Mouse (Mus musculus): ENCODE measurements around the gene Top1. TPM values are rescaled to one million over a fixed set of nuclear protein-coding genes. Genes with fewer than 3 reads are reported as not detected.
"Not testable (repeated sequence)": the region's sequence is repeated elsewhere in the genome, so short reads cannot be mapped to it uniquely, and the experiment has no call there.

The Top1 gene
- polyA plus RNA-seq, 1 experiment: 78.4 TPM

- Histone ChIP-seq H3K4me1 (ENCODE audit: control insufficient read depth, insufficient read depth, low read length) (no peaks in the 10 kb centered on the region; the same call in 1 of the 2 replicates), H3K4me3 (ENCODE audit: insufficient read depth, low read length) (no peak overlapping the region), H3K27ac (ENCODE audit: insufficient read depth, low read length) (no peak overlapping the region)
- TF ChIP-seq POLR2A (IDR thresholded peaks at IDR 0.05; ENCODE audit: low read depth, low read length) (no peak), CTCF (IDR thresholded peaks at IDR 0.05; ENCODE audit: borderline replicate concordance, insufficient read depth, low read length) (no peak)
Measured at GRCm38 (mm10) chr2:160653218-160653617, 7.5 kb downstream of the Top1 start.

- no peak overlapping the region for H3K27ac ChIP-seq (ENCODE audit: insufficient read depth, low read length)
- H3K4me1 ChIP-seq (ENCODE audit: control insufficient read depth, insufficient read depth, low read length): no peaks in the 10 kb centered on the region; the same call in 1 of the 2 replicates
- no peak overlapping the region for H3K4me3 ChIP-seq (ENCODE audit: insufficient read depth, low read length)
- TF ChIP-seq CTCF (IDR thresholded peaks at IDR 0.05; ENCODE audit: borderline replicate concordance, insufficient read depth, low read length): no peak
- TF ChIP-seq POLR2A (IDR thresholded peaks at IDR 0.05; ENCODE audit: low read depth, low read length): no peak
Measured at GRCm38 (mm10) chr2:160655561-160655960, 9.9 kb downstream of the Top1 start.

GRCm38 (mm10) chr2:160656234-160656633 lies 10.5 kb downstream of the Top1 start:
- no peak overlapping the region for H3K4me3 ChIP-seq (ENCODE audit: insufficient read depth, low read length)
- TF ChIP-seq POLR2A (IDR thresholded peaks at IDR 0.05; ENCODE audit: low read depth, low read length) (no peak), CTCF (IDR thresholded peaks at IDR 0.05; ENCODE audit: borderline replicate concordance, insufficient read depth, low read length) (no peak)
- no peaks in the 10 kb centered on the region; the same call in 1 of the 2 replicates for H3K4me1 ChIP-seq (ENCODE audit: control insufficient read depth, insufficient read depth, low read length)
- no peak overlapping the region for H3K27ac ChIP-seq (ENCODE audit: insufficient read depth, low read length)

- H3K4me3 ChIP-seq (ENCODE audit: insufficient read depth, low read length): no peak overlapping the region
- no peak overlapping the region for H3K27ac ChIP-seq (ENCODE audit: insufficient read depth, low read length)
- H3K4me1 ChIP-seq (ENCODE audit: control insufficient read depth, insufficient read depth, low read length): no peaks in the 10 kb centered on the region; the same call in 1 of the 2 replicates
- TF ChIP-seq POLR2A (IDR thresholded peaks at IDR 0.05; ENCODE audit: low read depth, low read length) (no peak), CTCF (IDR thresholded peaks at IDR 0.05; ENCODE audit: borderline replicate concordance, insufficient read depth, low read length) (no peak)
Measured at GRCm38 (mm10) chr2:160657801-160658442, 12.2 kb downstream of the Top1 start.

GRCm38 (mm10) chr2:160658811-160659210 lies 13.1 kb downstream of the Top1 start:
- Histone ChIP-seq H3K4me1 (ENCODE audit: control insufficient read depth, insufficient read depth, low read length) (no peaks in the 10 kb centered on the region; the same call in 1 of the 2 replicates), H3K27ac (ENCODE audit: insufficient read depth, low read length) (no peak overlapping the region), H3K4me3 (ENCODE audit: insufficient read depth, low read length) (no peak overlapping the region)
- no peak for TF ChIP-seq CTCF (IDR thresholded peaks at IDR 0.05; ENCODE audit: borderline replicate concordance, insufficient read depth, low read length)
- no peak for TF ChIP-seq POLR2A (IDR thresholded peaks at IDR 0.05; ENCODE audit: low read depth, low read length)

GRCm38 (mm10) chr2:160664421-160664820 lies 18.7 kb downstream of the Top1 start:
- no peak overlapping the region for H3K27ac ChIP-seq (ENCODE audit: insufficient read depth, low read length)
- TF ChIP-seq POLR2A (IDR thresholded peaks at IDR 0.05; ENCODE audit: low read depth, low read length) (no peak), CTCF (IDR thresholded peaks at IDR 0.05; ENCODE audit: borderline replicate concordance, insufficient read depth, low read length) (no peak)
- no peak overlapping the region for H3K4me3 ChIP-seq (ENCODE audit: insufficient read depth, low read length)
- no peaks in the 10 kb centered on the region for H3K4me1 ChIP-seq (ENCODE audit: control insufficient read depth, insufficient read depth, low read length)

- not testable (repeated sequence) for H3K4me3 ChIP-seq (ENCODE audit: insufficient read depth, low read length); H3K27ac ChIP-seq (ENCODE audit: insufficient read depth, low read length); H3K4me1 ChIP-seq (ENCODE audit: control insufficient read depth, insufficient read depth, low read length)
Measured at GRCm38 (mm10) chr2:160664986-160665385, 19.3 kb downstream of the Top1 start.

GRCm38 (mm10) chr2:160667259-160667658 lies 21.6 kb downstream of the Top1 start:
- TF ChIP-seq CTCF (IDR thresholded peaks at IDR 0.05; ENCODE audit: borderline replicate concordance, insufficient read depth, low read length) (no peak), POLR2A (IDR thresholded peaks at IDR 0.05; ENCODE audit: low read depth, low read length) (no peak)

GRCm38 (mm10) chr2:160700271-160700670 lies 54.6 kb downstream of the Top1 start:
- H3K4me1 ChIP-seq (ENCODE audit: control insufficient read depth, insufficient read depth, low read length): no peaks in the 10 kb centered on the region
- TF ChIP-seq POLR2A (IDR thresholded peaks at IDR 0.05; ENCODE audit: low read depth, low read length): no peak
- no peak for TF ChIP-seq CTCF (IDR thresholded peaks at IDR 0.05; ENCODE audit: borderline replicate concordance, insufficient read depth, low read length)
- no peak overlapping the region for H3K4me3 ChIP-seq (ENCODE audit: insufficient read depth, low read length)
- no peak overlapping the region; the same call in none of the 2 replicates for H3K27ac ChIP-seq (ENCODE audit: insufficient read depth, low read length)

More at GRCm38 (mm10) chr2:160667259-160667658, 21.6 kb downstream of the Top1 start:
- H3K4me1 ChIP-seq (ENCODE audit: control insufficient read depth, insufficient read depth, low read length): no peaks in the 10 kb centered on the region
- H3K4me3 ChIP-seq (ENCODE audit: insufficient read depth, low read length): no peak overlapping the region
- no peak overlapping the region for H3K27ac ChIP-seq (ENCODE audit: insufficient read depth, low read length)

- TF ChIP-seq CTCF (IDR thresholded peaks at IDR 0.05; ENCODE audit: borderline replicate concordance, insufficient read depth, low read length) (no peak), POLR2A (IDR thresholded peaks at IDR 0.05; ENCODE audit: low read depth, low read length) (no peak)
- Histone ChIP-seq H3K27ac (ENCODE audit: insufficient read depth, low read length) (no peak overlapping the region), H3K4me3 (ENCODE audit: insufficient read depth, low read length) (no peak overlapping the region), H3K4me1 (ENCODE audit: control insufficient read depth, insufficient read depth, low read length) (no peaks in the 10 kb centered on the region)
Measured at GRCm38 (mm10) chr2:160701603-160702002, 55.9 kb downstream of the Top1 start.

Data from embryonic fibroblast, embryonic 13.5 days (primary cell).